Mouse (Mus musculus) liver, adult 2 months (tissue): Measurements from ENCODE around the gene 1700020N01Rik.

Experiments
- CTCF ChIP-seq: fragments of 200-500 bp; IDR thresholded peaks from 2 replicates; pipeline ENCODE4 v1.5.1; 2011; ENCODE audit warnings: low read depth, low read length, control low read depth
- POLR2A ChIP-seq: fragments of 200-500 bp; IDR thresholded peaks from 2 replicates; pipeline ENCODE4 v1.6.1; 2011; ENCODE audit warnings: low read length, control low read depth; ENCODE audit not compliant: insufficient read depth; ENCODE audit errors: extremely low read depth

- TF ChIP-seq CTCF (no peak), POLR2A (no peak)
Observed at GRCm38 (mm10) chr10:21636711-21637081, 43.8 kb downstream of the 1700020N01Rik start.
